Mouse (Mus musculus): ENCODE data around the gene Tmem81. TPM values are rescaled to one million over a fixed set of nuclear protein-coding genes. Genes with fewer than 3 reads are reported as not detected.
A peak's percentile ranks its signal among the peaks of the same experiment; 100 is the strongest.

Gene Tmem81
- polyA plus RNA-seq, 1 experiment from 2014 or later, result 1.3 TPM

- ATAC-seq (replicated peaks; ENCODE audit: low FRiP score, low read depth) (no peak), DNase-seq (ENCODE audit: low spot score) (no peak)
- 11% methylated on average over 5 of the region's 5 CpGs for WGBS
- Histone ChIP-seq H3K4me3 (replicated peaks; ENCODE audit: low read depth, low read length) (no peak overlapping the region), H3K27ac (no peak overlapping the region), H3K9ac (ENCODE audit: low read depth, low read length) (no peak overlapping the region), H3K9me3 (replicated peaks; ENCODE audit: low read length) (no peaks in the 10 kb centered on the region), H3K36me3 (ENCODE audit: insufficient read depth, low read length) (no peaks in the 10 kb centered on the region), H3K27me3 (ENCODE audit: insufficient read depth, low read length) (peaks cover 26% of the 10 kb centered on the region), H3K4me1 (replicated peaks; ENCODE audit: insufficient read depth, low read length) (peaks cover 7% of the 10 kb centered on the region; the same call in 1 of the 2 replicates), H3K4me2 (ENCODE audit: low read length) (peak overlapping the region; percentile 41; the same call in 1 of the 2 replicates)
- no peak for TF ChIP-seq CTCF (IDR thresholded peaks at IDR 0.05; ENCODE audit: low read depth)
Measured at GRCm38 (mm10) chr1:132541824-132542599, 36.0 kb downstream of the Tmem81 start.

GRCm38 (mm10) chr1:132542762-132543306, 36.8 kb downstream of the Tmem81 start, which contains the start of gene Cntn2:
Gene Cntn2 (minus strand): TSS chr1:132543256.
- H3K36me3 ChIP-seq (ENCODE audit: insufficient read depth, low read length), result no peaks in the 10 kb centered on the region
- TF ChIP-seq CTCF (IDR thresholded peaks at IDR 0.05; ENCODE audit: low read depth), result no peak
- peak; percentile 29 for DNase-seq (ENCODE audit: low spot score)
- no peak for ATAC-seq (replicated peaks; ENCODE audit: low FRiP score, low read depth)
- no peak within 1 kb of the TSS for H3K27ac ChIP-seq
- H3K27me3 ChIP-seq (ENCODE audit: insufficient read depth, low read length), result peaks cover 26% of the 10 kb centered on the region
- H3K4me3 ChIP-seq (replicated peaks; ENCODE audit: low read depth, low read length), result no peak within 1 kb of the TSS
- WGBS, result 1% methylated on average over 30 of the region's 30 CpGs
- no peak within 1 kb of the TSS for H3K9ac ChIP-seq (ENCODE audit: low read depth, low read length)
- H3K9me3 ChIP-seq (replicated peaks; ENCODE audit: low read length), result no peaks in the 10 kb centered on the region
- H3K4me1 ChIP-seq (replicated peaks; ENCODE audit: insufficient read depth, low read length), result peaks cover 7% of the 10 kb centered on the region; the same call in 1 of the 2 replicates
- H3K4me2 ChIP-seq (ENCODE audit: low read length), result peak within 1 kb of the TSS; percentile 41

DNA sequence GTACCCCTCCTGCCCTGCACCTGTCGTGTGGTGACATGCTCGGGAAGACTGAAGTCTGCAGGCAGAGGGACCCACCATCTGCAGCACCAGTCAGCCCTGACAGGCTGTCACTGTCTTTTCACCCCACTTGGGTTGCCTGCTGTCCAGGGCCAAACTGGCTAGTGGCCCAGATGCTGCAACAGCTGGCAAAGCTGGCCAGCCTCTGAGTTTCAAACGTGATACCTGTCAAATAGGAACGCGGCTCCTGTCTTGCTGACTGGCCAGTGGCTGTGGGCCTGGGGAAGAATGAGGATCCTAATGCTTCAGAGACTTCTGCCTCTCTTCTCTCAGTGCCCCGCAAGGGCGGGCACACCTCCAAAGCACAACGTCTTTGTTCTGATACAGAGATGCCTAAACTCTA, 37.8 kb downstream of the Tmem81 start:
- Histone ChIP-seq H3K27me3 (ENCODE audit: insufficient read depth, low read length) (peaks cover 26% of the 10 kb centered on the region), H3K36me3 (ENCODE audit: insufficient read depth, low read length) (no peaks in the 10 kb centered on the region), H3K9ac (ENCODE audit: low read depth, low read length) (no peak overlapping the region), H3K4me2 (ENCODE audit: low read length) (no peak overlapping the region), H3K4me1 (replicated peaks; ENCODE audit: insufficient read depth, low read length) (peaks cover 7% of the 10 kb centered on the region; the same call in 1 of the 2 replicates), H3K9me3 (replicated peaks; ENCODE audit: low read length) (no peaks in the 10 kb centered on the region), H3K4me3 (replicated peaks; ENCODE audit: low read depth, low read length) (no peak overlapping the region), H3K27ac (no peak overlapping the region)
- WGBS, result 69% methylated on average over 8 of the region's 8 CpGs
- DNase-seq (ENCODE audit: low spot score), result no peak
- no peak for ATAC-seq (replicated peaks; ENCODE audit: low FRiP score, low read depth)
- TF ChIP-seq CTCF (IDR thresholded peaks at IDR 0.05; ENCODE audit: low read depth), result no peak

DNA sequence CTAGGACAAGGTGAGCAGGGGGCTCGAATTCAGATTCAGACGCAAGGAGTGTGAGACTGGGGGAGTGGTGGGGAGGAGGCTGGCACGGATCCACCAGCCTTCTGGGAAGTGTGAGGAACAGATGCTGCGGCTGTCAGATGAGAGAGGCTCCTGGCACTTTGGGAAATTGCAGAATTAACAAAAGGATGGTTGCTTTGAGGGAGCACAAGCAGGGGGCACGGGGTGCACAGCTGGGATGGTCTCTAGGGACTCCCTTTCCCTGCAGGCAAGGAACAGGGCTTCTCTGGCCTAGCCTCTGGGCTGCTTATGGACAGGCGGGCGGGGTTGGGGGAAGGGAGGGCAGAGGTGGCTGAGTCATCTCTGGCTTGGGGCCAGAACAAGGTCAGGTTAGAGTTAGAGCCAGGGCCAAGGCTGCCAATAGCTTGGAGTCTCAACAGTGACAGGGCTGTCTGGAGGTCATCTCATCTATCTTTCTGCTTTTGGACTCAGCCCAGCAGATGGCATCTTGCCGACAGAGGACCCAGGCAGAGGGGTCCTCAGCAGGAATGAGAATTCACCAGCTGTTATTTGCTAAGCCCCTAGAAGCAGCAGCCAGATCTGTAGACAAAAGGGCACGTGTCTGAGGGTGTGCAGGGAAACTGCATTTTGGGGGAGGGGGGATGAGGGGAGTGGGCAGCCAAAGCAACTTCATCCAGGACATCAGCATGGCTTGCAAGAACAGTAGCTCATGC, 52.0 kb downstream of the Tmem81 start:
- no peak overlapping the region for H3K4me3 ChIP-seq (replicated peaks; ENCODE audit: low read depth, low read length)
- no peaks in the 10 kb centered on the region for H3K9me3 ChIP-seq (replicated peaks; ENCODE audit: low read length)
- no peak overlapping the region for H3K27ac ChIP-seq
- H3K9ac ChIP-seq (ENCODE audit: low read depth, low read length), result no peak overlapping the region
- no peak for TF ChIP-seq CTCF (IDR thresholded peaks at IDR 0.05; ENCODE audit: low read depth)
- H3K4me2 ChIP-seq (ENCODE audit: low read length), result no peak overlapping the region
- no peaks in the 10 kb centered on the region for H3K4me1 ChIP-seq (replicated peaks; ENCODE audit: insufficient read depth, low read length)
- DNase-seq (ENCODE audit: low spot score), result peak; percentile 18
- no peak for ATAC-seq (replicated peaks; ENCODE audit: low FRiP score, low read depth)
- 23% methylated on average over 9 of the region's 9 CpGs for WGBS
- no peaks in the 10 kb centered on the region for H3K36me3 ChIP-seq (ENCODE audit: insufficient read depth, low read length)
- no peaks in the 10 kb centered on the region for H3K27me3 ChIP-seq (ENCODE audit: insufficient read depth, low read length)

Other genes starting within 250 kb of the Tmem81 start
- gene Klhdc8a, start 207.6 kb upstream of the Tmem81 start, polyA plus RNA-seq (2015; fragmentation: Nextera tagmentation; extraction: Ambion mirVana), result 4.1 and 5.0 TPM in 2 replicates
- 8.7 and 9.6 TPM in 2 replicates for gene Nuak2, start 190.1 kb upstream of the Tmem81 start, polyA plus RNA-seq (2015; fragmentation: Nextera tagmentation; extraction: Ambion mirVana)
- 4.3 and 4.5 TPM in 2 replicates for gene Tmcc2, start 114.9 kb upstream of the Tmem81 start, polyA plus RNA-seq (2015; fragmentation: Nextera tagmentation; extraction: Ambion mirVana)
- 12.5 and 13.9 TPM in 2 replicates for gene Dstyk, start 88.7 kb upstream of the Tmem81 start, polyA plus RNA-seq (2015; fragmentation: Nextera tagmentation; extraction: Ambion mirVana)
- gene Rbbp5, start 28.9 kb upstream of the Tmem81 start, polyA plus RNA-seq (2015; fragmentation: Nextera tagmentation; extraction: Ambion mirVana), result 29.7 and 30.1 TPM in 2 replicates
- gene Cntn2, start 37.0 kb downstream of the Tmem81 start, polyA plus RNA-seq (2015; fragmentation: Nextera tagmentation; extraction: Ambion mirVana), result 0.13 TPM in 2 replicates
- gene Nfasc, start 235.6 kb downstream of the Tmem81 start, polyA plus RNA-seq (2015; fragmentation: Nextera tagmentation; extraction: Ambion mirVana), result 0.12 and 0.68 TPM in 2 replicates

Data from kidney, postnatal 0 days (tissue).